Mouse (Mus musculus): Measurements from ENCODE around the gene She. TPM values are rescaled to one million over a fixed set of nuclear protein-coding genes. Genes with fewer than 3 reads are reported as not detected.

She gene
- polyA plus RNA-seq, 1 experiment from 2014 or later, result 3.6 TPM

DNA sequence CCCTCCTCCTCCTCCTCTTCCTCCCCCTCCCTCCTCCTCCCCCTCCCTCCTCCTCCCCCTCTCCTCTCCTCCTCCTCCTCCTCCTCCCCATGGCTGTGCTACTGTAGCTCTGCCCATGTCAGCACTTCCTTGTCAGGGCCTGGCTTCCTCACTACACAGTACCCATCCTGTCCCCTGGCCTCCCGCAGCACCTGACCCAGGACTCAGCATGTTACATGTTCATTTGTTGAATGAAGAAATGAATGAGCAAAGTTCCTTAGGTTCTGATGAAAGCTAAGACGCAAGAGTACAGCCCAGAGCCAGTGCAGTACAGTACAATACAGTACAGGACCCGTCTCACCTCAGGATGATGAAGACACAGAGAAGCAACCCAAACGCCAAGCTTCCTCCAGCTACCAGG, 45.3 kb downstream of the She start:
- no peaks in the 10 kb centered on the region for H3K27me3 ChIP-seq (replicated peaks)
- H3K4me1 ChIP-seq, result 0 out of 2 replicates have a peak, but pooled peaks cover 7% of the 10 kb centered on the region
- H3K4me2 ChIP-seq, result no peak overlapping the region
- WGBS, result 69% methylated on average over 4 of the region's 4 CpGs
- no peak overlapping the region for H3K27ac ChIP-seq
- no peak overlapping the region for H3K9ac ChIP-seq
- no peaks in the 10 kb centered on the region for H3K9me3 ChIP-seq
- no peaks in the 10 kb centered on the region for H3K36me3 ChIP-seq
- ATAC-seq (ENCODE audit: insufficient read depth, low FRiP score, low read depth), result no peak
- H3K4me3 ChIP-seq (replicated peaks), result no peak overlapping the region

- ATAC-seq (ENCODE audit: insufficient read depth, low FRiP score, low read depth), result no peak
- Histone ChIP-seq H3K4me2 (no peak overlapping the region), H3K9me3 (no peaks in the 10 kb centered on the region), H3K27ac (no peak overlapping the region), H3K27me3 (replicated peaks) (no peaks in the 10 kb centered on the region), H3K4me3 (replicated peaks) (no peak overlapping the region), H3K36me3 (no peaks in the 10 kb centered on the region), H3K9ac (no peak overlapping the region), H3K4me1 (0 out of 2 replicates have a peak, but pooled peaks cover 6% of the 10 kb centered on the region)
- WGBS, result 80% methylated on average over 8 of the region's 8 CpGs
Observed at GRCm38 (mm10) chr3:89877129-89877528, 46.0 kb downstream of the She start.

- Histone ChIP-seq H3K36me3 (no peaks in the 10 kb centered on the region), H3K4me3 (replicated peaks) (no peak overlapping the region), H3K4me1 (no peaks in the 10 kb centered on the region), H3K9me3 (no peaks in the 10 kb centered on the region), H3K9ac (no peak overlapping the region), H3K27ac (no peak overlapping the region), H3K27me3 (replicated peaks) (no peaks in the 10 kb centered on the region), H3K4me2 (no peak overlapping the region)
- ATAC-seq (ENCODE audit: insufficient read depth, low FRiP score, low read depth), result no peak
- 45% methylated on average over 3 of the region's 3 CpGs for WGBS
Observed at GRCm38 (mm10) chr3:89878456-89878855, 47.3 kb downstream of the She start.

DNA sequence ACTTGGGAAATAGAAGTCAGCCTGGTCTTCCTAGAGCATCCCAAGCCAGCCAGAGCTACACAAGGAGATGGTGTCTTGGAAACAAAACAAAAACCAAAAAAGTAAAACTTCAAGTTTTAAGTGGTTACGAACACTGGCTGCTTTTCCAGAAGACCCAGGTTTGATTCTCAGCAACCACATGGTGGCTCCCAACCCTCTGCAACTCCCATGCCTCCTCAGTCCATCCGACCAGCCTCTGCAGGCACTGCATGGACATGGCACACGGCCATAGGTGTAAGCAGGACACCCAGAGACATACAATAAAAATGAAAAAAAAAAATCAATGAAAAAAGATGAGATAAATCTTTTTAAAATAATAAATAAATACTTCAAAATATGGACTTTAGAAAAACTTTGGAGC, 48.2 kb downstream of the She start:
- Histone ChIP-seq H3K4me1 (no peaks in the 10 kb centered on the region), H3K36me3 (no peaks in the 10 kb centered on the region), H3K27me3 (replicated peaks) (no peaks in the 10 kb centered on the region), H3K9me3 (no peaks in the 10 kb centered on the region), H3K4me3 (replicated peaks) (no peak overlapping the region), H3K4me2 (no peak overlapping the region), H3K9ac (no peak overlapping the region), H3K27ac (no peak overlapping the region)
- no peak for ATAC-seq (ENCODE audit: insufficient read depth, low FRiP score, low read depth)
- 66% methylated on average over 3 of the region's 3 CpGs for WGBS

GRCm38 (mm10) chr3:89880036-89880851, 49.1 kb downstream of the She start:
- H3K27ac ChIP-seq, result peak overlapping the region; percentile 36; the same call in 1 of the 2 replicates
- no peaks in the 10 kb centered on the region for H3K27me3 ChIP-seq (replicated peaks)
- no peaks in the 10 kb centered on the region for H3K4me1 ChIP-seq
- no peaks in the 10 kb centered on the region for H3K9me3 ChIP-seq
- no peak overlapping the region for H3K4me2 ChIP-seq
- no peaks in the 10 kb centered on the region for H3K36me3 ChIP-seq
- WGBS, result 68% methylated on average over 5 of the region's 5 CpGs
- ATAC-seq (ENCODE audit: insufficient read depth, low FRiP score, low read depth), result peak; percentile 68; the same call in 1 of the 2 replicates
- H3K9ac ChIP-seq, result no peak overlapping the region
- no peak overlapping the region for H3K4me3 ChIP-seq (replicated peaks)

DNA sequence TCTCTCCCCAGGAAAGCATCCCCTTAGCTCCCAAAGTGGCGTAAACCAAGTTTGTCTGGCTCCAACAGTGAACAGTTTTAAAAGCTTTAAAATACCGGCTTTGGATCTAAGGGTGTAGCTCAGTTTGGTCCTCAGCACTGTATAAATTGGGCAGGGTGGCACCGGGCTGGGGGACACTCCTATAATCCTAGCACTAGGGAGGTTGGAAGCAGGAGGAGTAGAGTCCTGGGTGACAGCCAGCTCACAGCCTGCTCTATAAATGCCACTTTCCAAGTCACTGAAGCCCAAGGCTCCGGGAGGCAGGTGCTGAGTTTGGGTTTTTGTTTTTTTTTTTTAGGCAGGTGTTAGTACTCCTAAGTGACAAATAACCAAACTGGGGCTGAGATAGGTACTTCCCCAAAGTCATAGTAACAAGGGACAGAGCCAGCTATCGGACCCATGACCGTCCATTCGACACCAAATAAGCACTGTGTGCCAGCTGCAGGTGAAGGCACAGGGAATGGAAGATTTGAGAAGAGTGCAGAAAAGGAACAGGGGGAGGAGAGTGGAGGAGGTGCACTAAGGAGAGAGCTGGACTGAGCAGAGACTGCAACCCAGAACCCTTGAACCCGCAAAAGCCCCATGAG, 51.5 kb downstream of the She start:
- no peaks in the 10 kb centered on the region for H3K9me3 ChIP-seq
- ATAC-seq (ENCODE audit: insufficient read depth, low FRiP score, low read depth), result no peak
- no peak overlapping the region for H3K9ac ChIP-seq
- 0 out of 2 replicates have a peak, but pooled peaks cover 5% of the 10 kb centered on the region for H3K4me1 ChIP-seq
- H3K27ac ChIP-seq, result no peak overlapping the region
- H3K4me2 ChIP-seq, result no peak overlapping the region
- H3K27me3 ChIP-seq (replicated peaks), result no peaks in the 10 kb centered on the region
- 79% methylated on average over 8 of the region's 8 CpGs for WGBS
- H3K36me3 ChIP-seq, result no peaks in the 10 kb centered on the region
- H3K4me3 ChIP-seq (replicated peaks), result no peak overlapping the region

GRCm38 (mm10) chr3:89883582-89884041, 52.4 kb downstream of the She start:
- H3K4me3 ChIP-seq (replicated peaks), result no peak overlapping the region
- H3K4me1 ChIP-seq, result 0 out of 2 replicates have a peak, but pooled peaks cover 5% of the 10 kb centered on the region
- H3K4me2 ChIP-seq, result no peak overlapping the region
- no peaks in the 10 kb centered on the region for H3K9me3 ChIP-seq
- H3K36me3 ChIP-seq, result no peaks in the 10 kb centered on the region
- no peak overlapping the region for H3K9ac ChIP-seq
- WGBS, result 72% methylated on average over 4 of the region's 4 CpGs
- H3K27me3 ChIP-seq (replicated peaks), result no peaks in the 10 kb centered on the region
- no peak overlapping the region for H3K27ac ChIP-seq
- ATAC-seq (ENCODE audit: insufficient read depth, low FRiP score, low read depth), result no peak

GRCm38 (mm10) chr3:89885766-89886165, 54.6 kb downstream of the She start:
- Histone ChIP-seq H3K9me3 (no peaks in the 10 kb centered on the region), H3K4me1 (0 out of 2 replicates have a peak, but pooled peaks cover 5% of the 10 kb centered on the region), H3K27me3 (replicated peaks) (no peaks in the 10 kb centered on the region), H3K4me2 (no peak overlapping the region), H3K36me3 (no peaks in the 10 kb centered on the region), H3K4me3 (replicated peaks) (no peak overlapping the region), H3K9ac (no peak overlapping the region), H3K27ac (no peak overlapping the region)
- WGBS, result 91% methylated on average over 11 of the region's 11 CpGs
- ATAC-seq (ENCODE audit: insufficient read depth, low FRiP score, low read depth), result no peak

- WGBS, result 86% methylated on average over 7 of the region's 7 CpGs
- no peak overlapping the region for H3K4me2 ChIP-seq
- H3K27me3 ChIP-seq (replicated peaks), result no peaks in the 10 kb centered on the region
- 0 out of 2 replicates have a peak, but pooled peaks cover 5% of the 10 kb centered on the region for H3K4me1 ChIP-seq
- H3K9me3 ChIP-seq, result no peaks in the 10 kb centered on the region
- no peak for ATAC-seq (ENCODE audit: insufficient read depth, low FRiP score, low read depth)
- H3K36me3 ChIP-seq, result no peaks in the 10 kb centered on the region
- no peak overlapping the region for H3K27ac ChIP-seq
- H3K4me3 ChIP-seq (replicated peaks), result no peak overlapping the region
- no peak overlapping the region for H3K9ac ChIP-seq
Observed at GRCm38 (mm10) chr3:89887582-89888230, 56.5 kb downstream of the She start.

GRCm38 (mm10) chr3:89889841-89890430, 58.8 kb downstream of the She start:
- Histone ChIP-seq H3K4me1 (0 out of 2 replicates have a peak, but pooled peaks cover 5% of the 10 kb centered on the region), H3K27ac (no peak overlapping the region), H3K9me3 (no peaks in the 10 kb centered on the region), H3K4me3 (replicated peaks) (no peak overlapping the region), H3K27me3 (replicated peaks) (no peaks in the 10 kb centered on the region), H3K36me3 (no peaks in the 10 kb centered on the region), H3K9ac (no peak overlapping the region), H3K4me2 (no peak overlapping the region)
- WGBS, result 64% methylated on average over 8 of the region's 8 CpGs
- ATAC-seq (ENCODE audit: insufficient read depth, low FRiP score, low read depth), result no peak

- ATAC-seq (ENCODE audit: insufficient read depth, low FRiP score, low read depth), result no peak
- Histone ChIP-seq H3K27me3 (replicated peaks) (no peaks in the 10 kb centered on the region), H3K9me3 (no peaks in the 10 kb centered on the region), H3K36me3 (no peaks in the 10 kb centered on the region), H3K4me1 (0 out of 2 replicates have a peak, but pooled peaks cover 5% of the 10 kb centered on the region), H3K9ac (no peak overlapping the region), H3K27ac (no peak overlapping the region), H3K4me2 (no peak overlapping the region), H3K4me3 (replicated peaks) (no peak overlapping the region)
Observed at GRCm38 (mm10) chr3:89891696-89892095, 60.5 kb downstream of the She start.

All from stomach, embryonic 15.5 days (tissue).